15 mouse cellular contexts compared by ENCODE assay signal in the genomic region with DNA sequence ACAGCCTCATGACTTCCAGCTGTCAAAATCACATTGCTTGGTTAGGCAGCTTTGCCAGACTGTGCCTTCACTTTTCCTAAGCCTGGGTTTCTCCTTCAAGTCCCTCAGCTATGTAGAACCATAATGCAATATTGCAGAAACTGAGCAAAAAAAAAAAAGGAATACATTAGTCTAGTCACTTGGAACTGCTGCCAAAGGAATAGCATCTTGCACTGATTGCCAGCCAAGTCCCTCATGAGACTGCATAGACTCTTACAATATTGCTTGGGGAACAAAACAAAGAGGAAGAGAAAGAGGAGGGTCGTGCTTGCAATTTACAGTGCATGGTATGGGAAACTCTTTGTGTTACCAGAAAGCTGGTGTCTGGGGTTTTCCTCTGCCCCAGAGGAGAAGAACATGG.
DNase-seq lines count a peak whose midpoint lies in the region; ATAC-seq and TF ChIP-seq lines count a peak whose summit lies in the region.
"Had no signal": no experiment of that assay in that cellular context is flagged by ENCODE, and none has a peak within 500 bp of the region (broad histone marks: within the 10 kb centered on the region; RNA-seq: fewer than 3 reads in every experiment).

No protein-coding gene starts in this region.

- H3K27ac ChIP-seq in forebrain, embryonic 15.5 days (replicated peaks), result peak overlapping the region; percentile 74
- H3K27ac ChIP-seq in forebrain, embryonic 12.5 days, result no peak overlapping the region
- H3K27ac ChIP-seq in lung, embryonic 16.5 days (ENCODE audit: low read length), result no peak overlapping the region
- no peak overlapping the region for H3K27ac ChIP-seq in forebrain, postnatal 0 days (ENCODE audit: low read depth, low read length)
- H3K27ac ChIP-seq: embryonic facial prominence, embryonic 13.5 days; hindbrain, embryonic 10.5 days; intestine, embryonic 15.5 days; limb, embryonic 13.5 days; liver, embryonic 14.5 days had no signal

- H3K9ac ChIP-seq in forebrain, embryonic 15.5 days (replicated peaks), result no peak overlapping the region
- H3K9ac ChIP-seq in forebrain, embryonic 12.5 days, result no peak overlapping the region
- no peak overlapping the region for H3K9ac ChIP-seq in lung, embryonic 16.5 days (ENCODE audit: low read length)
- no peak overlapping the region for H3K9ac ChIP-seq in forebrain, postnatal 0 days
- H3K9ac ChIP-seq: embryonic facial prominence, embryonic 13.5 days; intestine, embryonic 15.5 days; limb, embryonic 13.5 days; liver, embryonic 14.5 days had no signal

- H3K4me2 ChIP-seq in forebrain, embryonic 15.5 days (replicated peaks), result no peak overlapping the region
- no peak overlapping the region for H3K4me2 ChIP-seq in forebrain, embryonic 12.5 days
- no peak overlapping the region for H3K4me2 ChIP-seq in lung, embryonic 16.5 days (ENCODE audit: low read depth, low read length)
- no peak overlapping the region for H3K4me2 ChIP-seq in forebrain, postnatal 0 days (ENCODE audit: low read depth)
- H3K4me2 ChIP-seq: embryonic facial prominence, embryonic 13.5 days; intestine, embryonic 15.5 days; limb, embryonic 13.5 days had no signal

- peaks cover 23% of the 10 kb centered on the region for H3K4me1 ChIP-seq in forebrain, embryonic 15.5 days
- H3K4me1 ChIP-seq in forebrain, embryonic 12.5 days, result peaks cover 7% of the 10 kb centered on the region
- 0 out of 2 replicates have a peak, but pooled peaks cover 2% of the 10 kb centered on the region for H3K4me1 ChIP-seq in lung, embryonic 16.5 days (replicated peaks; ENCODE audit: control insufficient read depth, insufficient read depth, low read length)
- no peaks in the 10 kb centered on the region for H3K4me1 ChIP-seq in forebrain, postnatal 0 days (ENCODE audit: insufficient read depth)
- H3K4me1 ChIP-seq: intestine, embryonic 15.5 days; limb, embryonic 13.5 days had no signal

- H3K4me3 ChIP-seq in forebrain, embryonic 15.5 days, result no peak overlapping the region
- H3K4me3 ChIP-seq in forebrain, embryonic 12.5 days (replicated peaks), result no peak overlapping the region
- H3K4me3 ChIP-seq in lung, embryonic 16.5 days (ENCODE audit: low read length), result no peak overlapping the region
- H3K4me3 ChIP-seq in forebrain, postnatal 0 days (ENCODE audit: low read depth, low read length), result no peak overlapping the region
- H3K4me3 ChIP-seq: embryonic facial prominence, embryonic 13.5 days; hindbrain, embryonic 10.5 days; intestine, embryonic 15.5 days; limb, embryonic 13.5 days had no signal

- H3K9me3 ChIP-seq in forebrain, embryonic 15.5 days, result no peaks in the 10 kb centered on the region
- no peaks in the 10 kb centered on the region for H3K9me3 ChIP-seq in forebrain, embryonic 12.5 days
- H3K9me3 ChIP-seq in lung, embryonic 16.5 days (ENCODE audit: control insufficient read depth, low read length), result no peaks in the 10 kb centered on the region
- H3K9me3 ChIP-seq in forebrain, postnatal 0 days (ENCODE audit: low read length), result no peaks in the 10 kb centered on the region
- H3K9me3 ChIP-seq: embryonic facial prominence, embryonic 13.5 days; hindbrain, embryonic 10.5 days; intestine, embryonic 15.5 days; limb, embryonic 13.5 days had no signal

- 24% methylated on average over 1 of the region's 1 CpGs for WGBS in forebrain, embryonic 15.5 days
- WGBS in forebrain, embryonic 12.5 days, result 71% methylated on average over 1 of the region's 1 CpGs
- 40% methylated on average over 1 of the region's 1 CpGs for WGBS in lung, embryonic 16.5 days
- WGBS in forebrain, postnatal 0 days, result 22% methylated on average over 1 of the region's 1 CpGs

- ATAC-seq in forebrain, embryonic 15.5 days (replicated peaks), result peak; percentile 60; the same call in 1 of the 2 replicates
- no peak for ATAC-seq in forebrain, embryonic 12.5 days (ENCODE audit: low FRiP score)
- ATAC-seq in lung, embryonic 16.5 days (ENCODE audit: low read depth), result peak; percentile 26; the same call in 1 of the 2 replicates
- peak; percentile 66 for ATAC-seq in forebrain, postnatal 0 days
- ATAC-seq: intestine, embryonic 15.5 days had no signal

- H3K36me3 ChIP-seq in forebrain, embryonic 15.5 days, result no peaks in the 10 kb centered on the region
- no peaks in the 10 kb centered on the region for H3K36me3 ChIP-seq in forebrain, embryonic 12.5 days (replicated peaks)
- H3K36me3 ChIP-seq in lung, embryonic 16.5 days (ENCODE audit: control insufficient read depth, insufficient read depth, low read length), result no peaks in the 10 kb centered on the region
- H3K36me3 ChIP-seq in forebrain, postnatal 0 days (ENCODE audit: insufficient read depth), result no peaks in the 10 kb centered on the region
- H3K36me3 ChIP-seq: embryonic facial prominence, embryonic 13.5 days; hindbrain, embryonic 10.5 days; intestine, embryonic 15.5 days; limb, embryonic 13.5 days had no signal

- DNase-seq in lung, postnatal 25 days (ENCODE audit: low spot score), result no peak
- peak; percentile 51 for DNase-seq in brain, adult 2 months (ENCODE audit: low read depth, low spot score)
- DNase-seq in forebrain, postnatal 0 days, result peak; percentile 77
- DNase-seq in thymus, postnatal 10 days (ENCODE audit: low spot score in 2 of 2), result no peak
- DNase-seq: cerebellum, adult 2 months; gastrocnemius, postnatal 10 days; lung, postnatal 14 days had no signal

- H3K27me3 ChIP-seq in forebrain, embryonic 15.5 days, result no peaks in the 10 kb centered on the region
- no peaks in the 10 kb centered on the region for H3K27me3 ChIP-seq in forebrain, embryonic 12.5 days
- H3K27me3 ChIP-seq in lung, embryonic 16.5 days (ENCODE audit: control insufficient read depth, insufficient read depth, low read depth, low read length), result no peaks in the 10 kb centered on the region
- no peaks in the 10 kb centered on the region for H3K27me3 ChIP-seq in forebrain, postnatal 0 days (ENCODE audit: insufficient read depth, low read length)
- H3K27me3 ChIP-seq: embryonic facial prominence, embryonic 13.5 days; intestine, embryonic 15.5 days; limb, embryonic 13.5 days had no signal

- no peak for TF ChIP-seq CTCF in forebrain, postnatal 0 days (IDR thresholded peaks at IDR 0.05; ENCODE audit: low read depth)

Comparison
In these comparisons a context has a peak if more than half of its experiments do, and no peak if none do; other contexts are left out.
1. DNase-seq: peak in brain, adult 2 months (single experiment) and forebrain, postnatal 0 days (single experiment); none in lung, postnatal 25 days (single experiment) and thymus, postnatal 10 days (0 of 2).